Mouse (Mus musculus) liver, embryonic 15.5 days (tissue): ENCODE measurements around the gene Alg14. TPM values are rescaled to one million over a fixed set of nuclear protein-coding genes. Genes with fewer than 3 reads are reported as not detected.
A peak's percentile ranks its signal among the peaks of the same experiment; 100 is the strongest.

ENCODE experiments used
- ATAC-seq: fragments of 200-750 bp; cut with Nextera tagmentation; 2 replicates; pipeline ENCODE4 v1.8.0; 2017; ENCODE audit warnings: moderate number of reproducible peaks, mild to moderate bottlenecking, moderate library complexity; ENCODE audit not compliant: insufficient read depth
- H3K27ac ChIP-seq: fragments of 300-500 bp; sonication (generic); replicated peaks from 2 replicates; pipeline ENCODE4 v1.5.1; 2015; ENCODE audit warnings: mild to moderate bottlenecking, inconsistent platforms
- H3K27me3 ChIP-seq: fragments of 300-500 bp; sonication (generic); 2 replicates; pipeline ENCODE4 v1.6.1; 2015; ENCODE audit warnings: mild to moderate bottlenecking, inconsistent platforms
- H3K36me3 ChIP-seq: fragments of 300-500 bp; sonication (generic); replicated peaks from 2 replicates; pipeline ENCODE4 v1.6.1; 2015; ENCODE audit warnings: moderate library complexity, mild to moderate bottlenecking, inconsistent platforms
- H3K4me1 ChIP-seq: fragments of 300-500 bp; sonication (generic); replicated peaks from 2 replicates; pipeline ENCODE4 v1.6.1; 2015; ENCODE audit warnings: inconsistent platforms
- H3K4me2 ChIP-seq: fragments of 300-500 bp; sonication (generic); 2 replicates; pipeline ENCODE4 v1.6.1; 2015; ENCODE audit warnings: moderate library complexity, mild to moderate bottlenecking, inconsistent platforms
- H3K4me3 ChIP-seq: fragments of 300-500 bp; sonication (generic); replicated peaks from 2 replicates; pipeline ENCODE4 v1.5.1; 2015; ENCODE audit warnings: mild to moderate bottlenecking, inconsistent platforms
- H3K9ac ChIP-seq: fragments of 300-500 bp; sonication (generic); 2 replicates; pipeline ENCODE4 v1.6.1; 2015; ENCODE audit warnings: moderate library complexity, mild to moderate bottlenecking, inconsistent platforms
- H3K9me3 ChIP-seq: fragments of 300-500 bp; sonication (generic); replicated peaks from 2 replicates; pipeline ENCODE4 v1.6.1; 2016; ENCODE audit warnings: inconsistent platforms
- WGBS: fragments of 180-500 bp; shearing (Covaris S2); methylation state at CpG from one replicate; pipeline ENCODE4 v1.1.7; 2015; ENCODE audit warnings: mixed read lengths; ENCODE audit not compliant: insufficient replicate concordance; 5-methylcytosine and 5-hydroxymethylcytosine counted together
- polyA plus RNA-seq: library from polyadenylated mRNA; unstranded; fragments of >200 nt; fragmentation: Nextera tagmentation; extraction: Ambion mirVana; gene quantifications from 2 replicates; pipeline ENCODE4 v1.2.1, GENCODE M21; 2015

Alg14 gene
- polyA plus RNA-seq, 1 experiment from 2014 or later: 13.5 TPM

GRCm38 (mm10) chr3:121260831-121261230 is 30.7 kb upstream of the Alg14 start:
- Histone ChIP-seq H3K27me3 (peaks cover 11% of the 10 kb centered on the region), H3K36me3 (peaks cover 24% of the 10 kb centered on the region), H3K9ac (peak overlapping the region; percentile 57), H3K4me2 (peak overlapping the region; percentile 96), H3K4me3 (peak overlapping the region; percentile 80), H3K27ac (peak overlapping the region; percentile 87), H3K4me1 (peaks cover 78% of the 10 kb centered on the region), H3K9me3 (no peaks in the 10 kb centered on the region)
- ATAC-seq: no peak
- 36% methylated on average over 1 of the region's 1 CpGs for WGBS

- Histone ChIP-seq H3K27me3 (peaks cover 11% of the 10 kb centered on the region), H3K4me1 (peaks cover 80% of the 10 kb centered on the region), H3K4me3 (peak overlapping the region; percentile 80), H3K9ac (peak overlapping the region; percentile 57), H3K27ac (peak overlapping the region; percentile 87), H3K9me3 (no peaks in the 10 kb centered on the region), H3K4me2 (peak overlapping the region; percentile 96), H3K36me3 (peaks cover 20% of the 10 kb centered on the region)
- WGBS: 33% methylated on average over 7 of the region's 7 CpGs
- ATAC-seq: no peak
Observed at GRCm38 (mm10) chr3:121261251-121261650, 30.3 kb upstream of the Alg14 start.

- peaks cover 82% of the 10 kb centered on the region for H3K4me1 ChIP-seq
- WGBS: 5% methylated on average over 21 of the region's 21 CpGs
Observed at GRCm38 (mm10) chr3:121261939-121262520, 29.5 kb upstream of the Alg14 start.

GRCm38 (mm10) chr3:121262521-121263204 is 28.9 kb upstream of the Alg14 start:
- ATAC-seq: peak; percentile 78
- Histone ChIP-seq H3K9ac (peak overlapping the region; percentile 95), H3K27me3 (peaks cover 11% of the 10 kb centered on the region), H3K4me1 (peaks cover 85% of the 10 kb centered on the region), H3K4me3 (peak overlapping the region; percentile 80), H3K4me2 (peak overlapping the region; percentile 96), H3K36me3 (peaks cover 13% of the 10 kb centered on the region; the same call in 1 of the 2 replicates), H3K27ac (peak overlapping the region; percentile 91), H3K9me3 (no peaks in the 10 kb centered on the region)
- WGBS: under 1% methylated on average over 97 of the region's 97 CpGs

More at GRCm38 (mm10) chr3:121261939-121262520, 29.5 kb upstream of the Alg14 start:
- Histone ChIP-seq H3K4me3 (peak overlapping the region; percentile 80), H3K9me3 (no peaks in the 10 kb centered on the region), H3K9ac (peak overlapping the region; percentile 95), H3K4me2 (peak overlapping the region; percentile 96), H3K27me3 (peaks cover 11% of the 10 kb centered on the region), H3K27ac (peak overlapping the region; percentile 91), H3K36me3 (peaks cover 15% of the 10 kb centered on the region; the same call in 1 of the 2 replicates)
- ATAC-seq: 0 out of 2 replicates have a peak, but pooled peaks have one; percentile 10

- Histone ChIP-seq H3K9ac (peak overlapping the region; percentile 95), H3K9me3 (no peaks in the 10 kb centered on the region), H3K4me1 (peaks cover 87% of the 10 kb centered on the region), H3K27ac (peak overlapping the region; percentile 91), H3K4me2 (peak overlapping the region; percentile 96), H3K36me3 (peaks cover 11% of the 10 kb centered on the region; the same call in 1 of the 2 replicates), H3K4me3 (peak overlapping the region; percentile 80), H3K27me3 (peaks cover 11% of the 10 kb centered on the region)
- peak; percentile 37; the same call in 1 of the 2 replicates for ATAC-seq
- 1% methylated on average over 20 of the region's 20 CpGs for WGBS
Observed at GRCm38 (mm10) chr3:121263205-121263548, 28.4 kb upstream of the Alg14 start.

- 9% methylated on average over 6 of the region's 6 CpGs for WGBS
- Histone ChIP-seq H3K4me1 (peaks cover 86% of the 10 kb centered on the region), H3K4me2 (peak overlapping the region; percentile 96), H3K27ac (peak overlapping the region; percentile 91), H3K9me3 (no peaks in the 10 kb centered on the region), H3K27me3 (peaks cover 11% of the 10 kb centered on the region), H3K9ac (peak overlapping the region; percentile 32; the same call in 1 of the 2 replicates), H3K4me3 (peak overlapping the region; percentile 80; the same call in 1 of the 2 replicates), H3K36me3 (0 out of 2 replicates have a peak, but pooled peaks cover 6% of the 10 kb centered on the region)
- ATAC-seq: peak; percentile 53
Observed at GRCm38 (mm10) chr3:121264242-121264641, 27.3 kb upstream of the Alg14 start.

GRCm38 (mm10) chr3:121267283-121267682 is 24.3 kb upstream of the Alg14 start:
- peak overlapping the region; percentile 89 for H3K27ac ChIP-seq
- H3K9me3 ChIP-seq: no peaks in the 10 kb centered on the region
- peaks cover 3% of the 10 kb centered on the region for H3K27me3 ChIP-seq
- no peaks in the 10 kb centered on the region for H3K36me3 ChIP-seq
- H3K4me1 ChIP-seq: peaks cover 64% of the 10 kb centered on the region
- WGBS: 35% methylated on average over 5 of the region's 5 CpGs
- peak overlapping the region; percentile 60 for H3K4me2 ChIP-seq
- H3K4me3 ChIP-seq: 0 out of 2 replicates have a peak overlapping the region, but pooled peaks have one; percentile 2
- H3K9ac ChIP-seq: peak overlapping the region; percentile 43
- ATAC-seq: peak; percentile 39

- Histone ChIP-seq H3K4me3 (no peak overlapping the region), H3K4me1 (peaks cover 21% of the 10 kb centered on the region), H3K27ac (no peak overlapping the region), H3K9me3 (no peaks in the 10 kb centered on the region), H3K4me2 (no peak overlapping the region), H3K36me3 (no peaks in the 10 kb centered on the region), H3K9ac (no peak overlapping the region), H3K27me3 (no peaks in the 10 kb centered on the region)
- WGBS: 64% methylated on average over 2 of the region's 2 CpGs
- ATAC-seq: no peak
Observed at GRCm38 (mm10) chr3:121272577-121272976, 19.0 kb upstream of the Alg14 start.

- no peak overlapping the region for H3K27ac ChIP-seq
- H3K9ac ChIP-seq: no peak overlapping the region
- no peaks in the 10 kb centered on the region for H3K27me3 ChIP-seq
- no peak for ATAC-seq
- no peak overlapping the region for H3K4me2 ChIP-seq
- no peak overlapping the region for H3K4me3 ChIP-seq
- peaks cover 13% of the 10 kb centered on the region for H3K4me1 ChIP-seq
- H3K9me3 ChIP-seq: no peaks in the 10 kb centered on the region
- no peaks in the 10 kb centered on the region for H3K36me3 ChIP-seq
- WGBS: 71% methylated on average over 2 of the region's 2 CpGs
Observed at GRCm38 (mm10) chr3:121274010-121274409, 17.6 kb upstream of the Alg14 start.

- peaks cover 17% of the 10 kb centered on the region for H3K4me1 ChIP-seq
- no peak for ATAC-seq
Observed at GRCm38 (mm10) chr3:121277009-121277408, 14.6 kb upstream of the Alg14 start.

GRCm38 (mm10) chr3:121277557-121277956 is 14.0 kb upstream of the Alg14 start:
- no peak overlapping the region for H3K27ac ChIP-seq
- H3K27me3 ChIP-seq: no peaks in the 10 kb centered on the region
- no peak for ATAC-seq
- H3K4me2 ChIP-seq: no peak overlapping the region
- peaks cover 17% of the 10 kb centered on the region for H3K4me1 ChIP-seq
- H3K9ac ChIP-seq: no peak overlapping the region
- H3K36me3 ChIP-seq: no peaks in the 10 kb centered on the region
- 75% methylated on average over 4 of the region's 4 CpGs for WGBS
- H3K4me3 ChIP-seq: no peak overlapping the region
- H3K9me3 ChIP-seq: no peaks in the 10 kb centered on the region

More at GRCm38 (mm10) chr3:121277009-121277408, 14.6 kb upstream of the Alg14 start:
- 70% methylated on average over 4 of the region's 4 CpGs for WGBS
- no peaks in the 10 kb centered on the region for H3K9me3 ChIP-seq
- H3K4me2 ChIP-seq: no peak overlapping the region
- no peaks in the 10 kb centered on the region for H3K36me3 ChIP-seq
- H3K27me3 ChIP-seq: no peaks in the 10 kb centered on the region
- H3K4me3 ChIP-seq: no peak overlapping the region
- no peak overlapping the region for H3K9ac ChIP-seq
- no peak overlapping the region for H3K27ac ChIP-seq
